Mouse (Mus musculus) subcutaneous adipose tissue, adult 2 months (tissue): ENCODE measurements around the gene Bag6. TPM values are rescaled to one million over a fixed set of nuclear protein-coding genes. Genes with fewer than 3 reads are reported as not detected.

Source experiments
- polyA plus RNA-seq: library from polyadenylated mRNA; depleted of rRNA; stranded (reverse); fragments of >200 nt; gene quantifications from 2 replicates; pipeline ENCODE4 v1.2.3, GENCODE M21; 2012; ENCODE audit warnings: low replicate concordance; rRNA removed

Gene Bag6
- polyA plus RNA-seq, 1 experiment, result 246 TPM

Other genes starting within 250 kb of the Bag6 start
- 69.3 and 73.7 TPM in 2 replicates for gene C2, start 236.9 kb upstream of the Bag6 start, polyA plus RNA-seq
- 185 and 311 TPM in 2 replicates for gene Ehmt2, start 236.7 kb upstream of the Bag6 start, polyA plus RNA-seq
- 0.10 and 12.1 TPM in 2 replicates for gene Slc44a4, start 220.7 kb upstream of the Bag6 start, polyA plus RNA-seq
- gene Neu1, start 203.9 kb upstream of the Bag6 start, polyA plus RNA-seq, result 41.5 and 44.0 TPM in 2 replicates
- 15.3 and 47.3 TPM in 2 replicates for gene Hspa1b, start 175.9 kb upstream of the Bag6 start, polyA plus RNA-seq
- not detected in 2 replicates for gene Gm20481, start 165.3 kb upstream of the Bag6 start, polyA plus RNA-seq
- gene Hspa1a, start 163.0 kb upstream of the Bag6 start, polyA plus RNA-seq, result 8.7 and 27.0 TPM in 2 replicates
- gene Hspa1l, start 162.5 kb upstream of the Bag6 start, polyA plus RNA-seq, result 0.46 and 0.59 TPM in 2 replicates
- 69.2 and 79.0 TPM in 2 replicates for gene Lsm2, start 153.3 kb upstream of the Bag6 start, polyA plus RNA-seq
- gene Vars, start 134.2 kb upstream of the Bag6 start, polyA plus RNA-seq, result 61.9 and 207 TPM in 2 replicates
- 0.39 and 0.62 TPM in 2 replicates for gene Vwa7, start 118.6 kb upstream of the Bag6 start, polyA plus RNA-seq
- gene Sapcd1, start 107.2 kb upstream of the Bag6 start, polyA plus RNA-seq, result 0.54 and 1.7 TPM in 2 replicates
- 1.8 TPM in 2 replicates for gene Msh5, start 88.4 kb upstream of the Bag6 start, polyA plus RNA-seq
- 87.4 and 180 TPM in 2 replicates for gene Clic1, start 85.2 kb upstream of the Bag6 start, polyA plus RNA-seq
- 59.2 and 121 TPM in 2 replicates for gene Ddah2, start 76.1 kb upstream of the Bag6 start, polyA plus RNA-seq
- gene Ly6g6c, start 69.8 kb upstream of the Bag6 start, polyA plus RNA-seq, result 0.17 TPM in 1 of 2 replicates, not detected in the other
- 0.09 and 0.21 TPM in 2 replicates for gene Mpig6b, start 69.0 kb upstream of the Bag6 start, polyA plus RNA-seq
- gene Ly6g6e, start 58.3 kb upstream of the Bag6 start, polyA plus RNA-seq, result 0.24 and 4.5 TPM in 2 replicates
- 2.3 and 5.4 TPM in 2 replicates for gene Ly6g6d, start 57.1 kb upstream of the Bag6 start, polyA plus RNA-seq
- not detected in 2 replicates for gene Ly6g6f, start 49.6 kb upstream of the Bag6 start, polyA plus RNA-seq
- 206 and 214 TPM in 2 replicates for gene Abhd16a, start 45.9 kb upstream of the Bag6 start, polyA plus RNA-seq
- gene Ly6g5c, start 26.9 kb upstream of the Bag6 start, polyA plus RNA-seq, result 3.1 TPM in 1 of 2 replicates, not detected in the other
- gene Ly6g5b, start 19.8 kb upstream of the Bag6 start, polyA plus RNA-seq, result 1.9 and 3.2 TPM in 2 replicates
- gene Gpank1, start 13.7 kb upstream of the Bag6 start, polyA plus RNA-seq, result 12.3 and 16.6 TPM in 2 replicates
- gene Csnk2b, start 13.1 kb upstream of the Bag6 start, polyA plus RNA-seq, result 304 and 310 TPM in 2 replicates
- gene D17H6S53E, start 8.8 kb upstream of the Bag6 start, polyA plus RNA-seq, result 6.4 and 11.3 TPM in 2 replicates
- gene Apom, start 3.1 kb upstream of the Bag6 start, polyA plus RNA-seq, result 0.17 TPM in 1 of 2 replicates, not detected in the other
- gene Prrc2a, start 29.7 kb downstream of the Bag6 start, polyA plus RNA-seq, result 249 and 404 TPM in 2 replicates
- gene Aif1, start 40.9 kb downstream of the Bag6 start, polyA plus RNA-seq, result 1.9 and 5.2 TPM in 2 replicates
- gene Lst1, start 53.3 kb downstream of the Bag6 start, polyA plus RNA-seq, result 23.5 and 60.6 TPM in 2 replicates
- gene Ltb, start 59.3 kb downstream of the Bag6 start, polyA plus RNA-seq, result 4.2 and 11.0 TPM in 2 replicates
- 2.2 and 3.1 TPM in 2 replicates for gene Tnf, start 66.8 kb downstream of the Bag6 start, polyA plus RNA-seq
- 0.16 and 0.69 TPM in 2 replicates for gene Lta, start 70.2 kb downstream of the Bag6 start, polyA plus RNA-seq
- gene Gm16181, start 85.7 kb downstream of the Bag6 start, polyA plus RNA-seq, result 0.64 and 4.9 TPM in 2 replicates
- gene Atp6v1g2, start 98.5 kb downstream of the Bag6 start, polyA plus RNA-seq, result 7.5 and 9.8 TPM in 2 replicates
- 14.3 and 18.2 TPM in 2 replicates for gene Nfkbil1, start 100.6 kb downstream of the Bag6 start, polyA plus RNA-seq
- gene Ddx39b, start 106.6 kb downstream of the Bag6 start, polyA plus RNA-seq, result 285 and 496 TPM in 2 replicates
- gene H2-D1, start 127.6 kb downstream of the Bag6 start, polyA plus RNA-seq, result 1,137 and 2,644 TPM in 2 replicates
- gene H2-Q1, start 185.2 kb downstream of the Bag6 start, polyA plus RNA-seq, result not detected in 2 replicates
- 2.4 TPM in 1 of 2 replicates, not detected in the other for gene H2-Q2, start 207.1 kb downstream of the Bag6 start, polyA plus RNA-seq
- 120 and 169 TPM in 2 replicates for gene H2-Q4, start 244.4 kb downstream of the Bag6 start, polyA plus RNA-seq